Mouse (Mus musculus) cerebellum, adult 2 months (tissue): ENCODE measurements at regions not wholly inside any gene's neighbourhood (a gene's known extent, or its start where the extent isn't known, plus 50 kb on each side); places are given as distances from the start of the nearest gene placed in this dataset.

ENCODE experiments used
- CTCF ChIP-seq: fragments of 200-500 bp; IDR thresholded peaks from 2 replicates; pipeline ENCODE4 v1.5.1; 2011; ENCODE audit warnings: low read depth, mild to moderate bottlenecking, control low read depth, low read length, moderate library complexity, borderline replicate concordance; ENCODE audit not compliant: insufficient read depth
- POLR2A ChIP-seq: fragments of 200-500 bp; IDR thresholded peaks from 2 replicates; pipeline ENCODE4 v1.6.1; 2011; ENCODE audit warnings: low read length, control low read depth, borderline replicate concordance; ENCODE audit not compliant: insufficient read depth

GRCm38 (mm10) chr12:9261662-9262061 lies 231.9 kb downstream of the Ttc32 start:
- TF ChIP-seq CTCF (no peak), POLR2A (no peak)
